ENCODE assay signal across 9 mouse cellular contexts in genomic region chr2:118499135-118499961, GRCm38 (mm10). TPM values are rescaled to one million over a fixed set of nuclear protein-coding genes. Genes with fewer than 3 reads are reported as not detected.
A peak's percentile ranks its signal among the peaks of the same experiment; 100 is the strongest.
DNase-seq lines count a peak whose midpoint lies in the region; ATAC-seq lines count a peak whose summit lies in the region.
"Had no signal": no experiment of that assay in that cellular context is flagged by ENCODE, and none has a peak within 500 bp of the region (broad histone marks: within the 10 kb centered on the region; RNA-seq: fewer than 3 reads in every experiment).

No protein-coding gene starts in this region.

- no peaks in the 10 kb centered on the region for H3K9me3 ChIP-seq in neural tube, embryonic 13.5 days
- H3K9me3 ChIP-seq: liver, embryonic 13.5 days had no signal

- no peak overlapping the region for H3K9ac ChIP-seq in neural tube, embryonic 13.5 days
- H3K9ac ChIP-seq: liver, embryonic 13.5 days had no signal

- WGBS in neural tube, embryonic 13.5 days: 36% methylated on average over 20 of the region's 20 CpGs

- peak; percentile 70 for ATAC-seq in neural tube, embryonic 13.5 days (ENCODE audit: low read depth)
- ATAC-seq in neutrophil, adult 5-6 weeks (ENCODE audit: extremely low read depth, insufficient number of reproducible peaks, low FRiP score, poor library complexity, severe bottlenecking): peak; percentile 42; the same call in 1 of the 2 replicates
- ATAC-seq in erythroblast, adult 5-6 weeks (replicated peaks; ENCODE audit: low FRiP score, poor library complexity, severe bottlenecking): no peak

- DNase-seq in adrenal gland, postnatal 14 days: peak; percentile 63
- no peak for DNase-seq in adrenal gland, postnatal 4 days (ENCODE audit: low spot score in 2 of 2)
- DNase-seq in neural tube, embryonic 10.5 days (ENCODE audit: extremely low spot score, low spot score): no peak
- peak; percentile 47 for DNase-seq in heart, postnatal 25 days (ENCODE audit: low spot score)
- no peak for DNase-seq in urinary bladder, postnatal 25 days (ENCODE audit: low spot score)
- DNase-seq: liver, embryonic 13.5 days had no signal

- no peak overlapping the region for H3K4me2 ChIP-seq in neural tube, embryonic 13.5 days
- H3K4me2 ChIP-seq: liver, embryonic 13.5 days had no signal

- H3K4me3 ChIP-seq in neural tube, embryonic 13.5 days: no peak overlapping the region
- H3K4me3 ChIP-seq: liver, embryonic 13.5 days had no signal

- intact Hi-C loops in heart, postnatal 25 days (cut with DNase I): no loop called here

- H3K36me3 ChIP-seq in neural tube, embryonic 13.5 days: no peaks in the 10 kb centered on the region
- H3K36me3 ChIP-seq: liver, embryonic 13.5 days had no signal

- H3K4me1 ChIP-seq in neural tube, embryonic 13.5 days (replicated peaks): peaks cover 19% of the 10 kb centered on the region

- peak overlapping the region; percentile 65 for H3K27ac ChIP-seq in neural tube, embryonic 13.5 days (replicated peaks)
- H3K27ac ChIP-seq: liver, embryonic 13.5 days had no signal

- H3K27me3 ChIP-seq in neural tube, embryonic 13.5 days: no peaks in the 10 kb centered on the region
- H3K27me3 ChIP-seq: liver, embryonic 13.5 days had no signal

RNA-seq across cellular contexts. Expression of gene Srp14, which starts 19.8 kb away (rescaled TPM):
- 140 and 142 TPM in 2 replicates for total RNA-seq in adrenal gland, postnatal 14 days (2021)
- 100 to 1,000 TPM; 143 to 152 TPM for total RNA-seq in adrenal gland, postnatal 4 days (2021)
- 367 and 393 TPM in 2 replicates for polyA plus RNA-seq in neural tube, embryonic 13.5 days (2015; fragmentation: Nextera tagmentation; extraction: Ambion mirVana)
- total RNA-seq in heart, postnatal 25 days (2021): 100 to 1,000 TPM; 107 to 116 TPM
- total RNA-seq in neutrophil, adult 5-6 weeks (2017): 184 and 186 TPM in 2 replicates
- total RNA-seq in erythroblast, adult 5-6 weeks (2015; ENCODE audit: low replicate concordance): 39.8 and 109 TPM in 2 replicates
- 61.2 and 71.2 TPM in 2 replicates for total RNA-seq in erythroblast, adult 5-6 weeks (2017; ENCODE audit: low replicate concordance)

RNA-seq across cellular contexts. Expression of gene Bmf, which starts 50.1 kb away (rescaled TPM):
- 14.4 and 26.8 TPM in 2 replicates for total RNA-seq in adrenal gland, postnatal 14 days (2021)
- total RNA-seq in adrenal gland, postnatal 4 days (2021): 10 to 100 TPM; 30.9 to 35.7 TPM
- polyA plus RNA-seq in neural tube, embryonic 13.5 days (2015; fragmentation: Nextera tagmentation; extraction: Ambion mirVana): 3.3 and 4.6 TPM in 2 replicates
- total RNA-seq in heart, postnatal 25 days (2021): 10 to 100 TPM in 1 of 2 experiments, 1 to 10 TPM in 1; 7.3 to 11.5 TPM
- total RNA-seq in neutrophil, adult 5-6 weeks (2017): 34.7 and 35.5 TPM in 2 replicates
- total RNA-seq in erythroblast, adult 5-6 weeks (2015; ENCODE audit: low replicate concordance): 2.1 and 12.7 TPM in 2 replicates
- total RNA-seq in erythroblast, adult 5-6 weeks (2017; ENCODE audit: low replicate concordance): 1.4 and 3.2 TPM in 2 replicates

Comparison
In these comparisons a context has a peak if more than half of its experiments do, and no peak if none do; other contexts are left out.
1. DNase-seq: peak in adrenal gland, postnatal 14 days (single experiment) and heart, postnatal 25 days (single experiment); none in adrenal gland, postnatal 4 days (0 of 2), neural tube, embryonic 10.5 days (single experiment) and urinary bladder, postnatal 25 days (single experiment).